Mouse (Mus musculus) lung, postnatal 0 days (tissue): ENCODE measurements around the gene Rapgef2. TPM values are rescaled to one million over a fixed set of nuclear protein-coding genes. Genes with fewer than 3 reads are reported as not detected.

ENCODE experiments used
- ATAC-seq: fragments of 200-750 bp; cut with Nextera tagmentation; 2 replicates; pipeline ENCODE4 v1.8.0; 2017; ENCODE audit warnings: moderate library complexity
- DNase-seq: peaks from one replicate; pipeline ENCODE4 v3.0.0-alpha.2; 2016; ENCODE audit warnings: low spot score
- H3K27ac ChIP-seq: fragments of 300-500 bp; sonication (generic); 2 replicates; pipeline ENCODE4 v1.5.1; 2014; ENCODE audit warnings: antibody characterized with exemption, mild to moderate bottlenecking, low read length, mixed read lengths
- H3K27me3 ChIP-seq: fragments of 300-500 bp; sonication (generic); replicated peaks from 2 replicates; pipeline ENCODE4 v1.6.1; 2014; ENCODE audit warnings: low read length, mixed read lengths; ENCODE audit not compliant: insufficient read depth
- H3K36me3 ChIP-seq: fragments of 300-500 bp; sonication (generic); 2 replicates; pipeline ENCODE4 v1.6.1; 2014; ENCODE audit warnings: low read length, mixed read lengths; ENCODE audit not compliant: insufficient read depth
- H3K4me1 ChIP-seq: fragments of 300-500 bp; sonication (generic); 2 replicates; pipeline ENCODE4 v1.6.1; 2014; ENCODE audit warnings: antibody characterized with exemption, low read depth, low read length, mixed read lengths; ENCODE audit not compliant: insufficient read depth
- H3K4me2 ChIP-seq: fragments of 300-500 bp; sonication (generic); replicated peaks from 2 replicates; pipeline ENCODE4 v1.6.1; 2014; ENCODE audit warnings: low read depth, mild to moderate bottlenecking, low read length, moderate library complexity, mixed read lengths
- H3K4me3 ChIP-seq: fragments of 300-500 bp; sonication (generic); 2 replicates; pipeline ENCODE4 v1.5.1; 2014; ENCODE audit warnings: low read depth, low read length
- H3K9ac ChIP-seq: fragments of 300-500 bp; sonication (generic); replicated peaks from 2 replicates; pipeline ENCODE4 v1.6.1; 2014; ENCODE audit warnings: low read depth, mild to moderate bottlenecking
- H3K9me3 ChIP-seq: fragments of 300-500 bp; sonication (generic); 2 replicates; pipeline ENCODE4 v1.6.1; 2016; ENCODE audit warnings: low read length, mixed read lengths
- CTCF ChIP-seq: IDR thresholded peaks from 2 replicates; pipeline ENCODE4 v1.5.1; 2016; ENCODE audit warnings: antibody characterized with exemption, mild to moderate bottlenecking
- EP300 ChIP-seq: IDR thresholded peaks from 2 replicates; pipeline ENCODE4 v1.6.1; 2016; ENCODE audit warnings: antibody characterized with exemption, mild to moderate bottlenecking, control low read depth
- WGBS: fragments of 180-500 bp; shearing (Covaris S2); extraction: QIAGEN DNeasy Blood & Tissue Kit; methylation state at CpG from one replicate; pipeline ENCODE4 v1.1.7; 2014; 5-methylcytosine and 5-hydroxymethylcytosine counted together
- polyA plus RNA-seq: library from polyadenylated mRNA; unstranded; fragments of >200 nt; fragmentation: Nextera tagmentation; extraction: Ambion mirVana; gene quantifications from 2 replicates; pipeline ENCODE4 v1.2.1, GENCODE M21; 2015

Gene Rapgef2
- polyA plus RNA-seq, 1 experiment from 2014 or later = 5.8 TPM

DNA sequence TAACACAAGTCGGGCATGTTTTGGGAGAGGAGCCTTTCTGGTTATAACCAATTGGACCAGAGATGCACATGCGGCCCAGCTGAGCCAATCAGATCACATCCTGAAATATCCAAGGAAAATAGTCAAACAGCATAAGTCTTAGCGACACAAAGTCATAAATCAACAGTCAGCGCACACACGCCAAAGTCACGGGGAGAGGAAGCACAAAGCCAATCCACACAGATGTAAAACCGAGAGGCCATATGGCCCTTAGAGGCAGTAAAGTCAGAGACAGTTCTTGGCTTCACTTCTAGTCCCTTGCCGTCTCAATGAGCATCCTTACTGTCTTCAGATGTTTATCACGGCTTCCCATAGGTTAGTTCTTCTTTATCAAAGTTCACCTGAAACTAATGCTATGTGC, 91.0 kb downstream of the Rapgef2 start:
- DNase-seq = no peak

DNA sequence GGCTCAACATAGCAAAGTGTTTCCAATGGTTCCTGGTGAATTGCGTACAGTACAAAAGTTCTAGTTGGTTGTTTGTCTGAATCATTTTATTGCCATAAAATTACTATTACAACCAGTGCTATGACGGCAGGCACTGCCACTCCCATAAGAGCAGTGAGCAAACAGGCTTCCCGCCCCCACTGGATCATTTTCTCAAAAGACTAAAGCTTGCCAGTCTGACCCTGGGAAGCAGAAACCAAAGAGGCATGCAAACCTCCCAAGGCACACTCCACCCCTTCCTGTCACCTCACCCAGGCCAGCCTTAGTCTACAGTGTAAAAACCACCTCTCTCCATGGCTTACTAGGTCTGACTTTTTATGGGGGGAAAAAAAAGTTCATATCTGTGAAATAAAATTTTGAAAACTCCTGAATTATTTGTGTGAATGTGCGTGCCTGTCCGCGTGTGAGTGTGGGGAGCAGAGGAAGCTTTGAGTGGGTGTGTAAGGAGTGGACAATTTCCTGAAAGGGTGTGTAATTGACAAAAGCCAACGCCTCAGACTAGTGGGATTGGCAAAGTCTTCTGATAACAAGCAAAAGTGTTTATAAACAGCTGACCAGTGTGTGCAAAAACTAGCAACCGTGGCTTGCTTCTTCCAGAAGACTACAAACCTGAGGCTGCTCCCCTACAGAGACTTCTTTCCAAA, 92.1 kb downstream of the Rapgef2 start:
- no peak overlapping the region for H3K4me3 ChIP-seq
- no peak overlapping the region for H3K9ac ChIP-seq
- WGBS = 56% methylated on average over 8 of the region's 8 CpGs
- DNase-seq (peak; percentile 46), ATAC-seq (peak; percentile 27; the same call in 1 of the 2 replicates)
- no peaks in the 10 kb centered on the region for H3K27me3 ChIP-seq
- TF ChIP-seq CTCF = no peak
- peak; percentile 61; the same call in 1 of the 2 replicates for TF ChIP-seq EP300
- no peak overlapping the region for H3K4me2 ChIP-seq
- 0 out of 2 replicates have a peak overlapping the region, but pooled peaks have one; percentile 4 for H3K27ac ChIP-seq
- H3K9me3 ChIP-seq = no peaks in the 10 kb centered on the region
- H3K4me1 ChIP-seq = peaks cover 11% of the 10 kb centered on the region; the same call in 1 of the 2 replicates
- H3K36me3 ChIP-seq = peaks cover 3% of the 10 kb centered on the region; the same call in 1 of the 2 replicates

More for the DNA sequence above, 91.0 kb downstream of the Rapgef2 start:
- no peaks in the 10 kb centered on the region for H3K27me3 ChIP-seq
- H3K4me1 ChIP-seq = peaks cover 11% of the 10 kb centered on the region; the same call in 1 of the 2 replicates
- no peak for ATAC-seq
- H3K9me3 ChIP-seq = no peaks in the 10 kb centered on the region
- peaks cover 3% of the 10 kb centered on the region; the same call in 1 of the 2 replicates for H3K36me3 ChIP-seq
- 84% methylated on average over 9 of the region's 9 CpGs for WGBS
- H3K4me2 ChIP-seq = no peak overlapping the region
- H3K4me3 ChIP-seq = no peak overlapping the region
- TF ChIP-seq CTCF (no peak), EP300 (no peak)
- no peak overlapping the region for H3K9ac ChIP-seq
- H3K27ac ChIP-seq = no peak overlapping the region

DNA sequence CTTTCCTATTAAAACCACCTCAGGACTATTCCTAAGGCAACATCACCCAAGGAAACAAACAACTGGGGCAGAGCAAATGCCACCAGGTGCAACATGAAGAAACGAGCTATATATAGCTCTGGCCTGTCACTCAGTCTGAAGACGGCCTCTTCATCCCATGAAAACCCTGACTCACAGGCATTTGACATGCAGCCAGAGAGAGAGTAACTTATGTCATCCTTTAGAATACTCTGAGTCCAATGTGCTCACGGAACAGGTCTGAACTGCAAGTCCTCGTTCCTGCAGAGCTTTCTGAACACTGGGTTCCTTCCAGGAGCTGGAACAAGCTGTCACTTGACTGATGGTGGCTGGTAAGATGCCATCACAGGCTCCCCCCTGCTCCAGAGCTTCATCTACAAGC, 93.3 kb downstream of the Rapgef2 start:
- Histone ChIP-seq H3K4me2 (no peak overlapping the region), H3K9ac (no peak overlapping the region)
- WGBS = 25% methylated on average over 4 of the region's 4 CpGs

DNA sequence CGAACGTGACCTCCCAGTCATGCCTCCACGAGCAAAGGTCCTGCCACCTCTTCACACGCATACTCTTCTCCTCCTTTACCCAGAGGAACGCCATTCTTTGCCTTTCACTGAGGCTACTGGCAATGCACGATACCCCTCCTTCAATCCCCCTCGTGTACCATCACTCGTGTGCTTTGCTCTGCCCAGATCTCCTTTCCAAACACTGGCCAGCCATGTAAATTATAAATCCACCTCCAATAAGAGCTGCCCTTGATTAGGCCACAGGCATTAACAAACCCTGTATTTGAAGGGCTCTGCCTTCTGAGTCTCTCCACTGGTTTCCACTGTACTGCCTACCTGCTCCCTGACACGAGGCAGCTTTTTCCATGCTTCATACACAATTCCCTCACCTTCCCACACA, 94.3 kb downstream of the Rapgef2 start:
- Histone ChIP-seq H3K9me3 (no peaks in the 10 kb centered on the region), H3K36me3 (peaks cover 3% of the 10 kb centered on the region; the same call in 1 of the 2 replicates), H3K4me2 (no peak overlapping the region), H3K9ac (no peak overlapping the region), H3K4me3 (no peak overlapping the region), H3K27me3 (no peaks in the 10 kb centered on the region), H3K4me1 (peaks cover 11% of the 10 kb centered on the region; the same call in 1 of the 2 replicates), H3K27ac (no peak overlapping the region)
- TF ChIP-seq CTCF (no peak), EP300 (no peak)
- WGBS = 80% methylated on average over 9 of the region's 9 CpGs
- ATAC-seq = no peak
- DNase-seq = no peak

More for the DNA sequence above, 93.3 kb downstream of the Rapgef2 start:
- Histone ChIP-seq H3K4me1 (peaks cover 11% of the 10 kb centered on the region; the same call in 1 of the 2 replicates), H3K4me3 (no peak overlapping the region), H3K36me3 (peaks cover 3% of the 10 kb centered on the region; the same call in 1 of the 2 replicates), H3K9me3 (no peaks in the 10 kb centered on the region), H3K27me3 (no peaks in the 10 kb centered on the region), H3K27ac (no peak overlapping the region)
- ATAC-seq = peak; percentile 59
- DNase-seq = peak; percentile 66
- no peak for TF ChIP-seq CTCF
- TF ChIP-seq EP300 = peak; percentile 93

DNA sequence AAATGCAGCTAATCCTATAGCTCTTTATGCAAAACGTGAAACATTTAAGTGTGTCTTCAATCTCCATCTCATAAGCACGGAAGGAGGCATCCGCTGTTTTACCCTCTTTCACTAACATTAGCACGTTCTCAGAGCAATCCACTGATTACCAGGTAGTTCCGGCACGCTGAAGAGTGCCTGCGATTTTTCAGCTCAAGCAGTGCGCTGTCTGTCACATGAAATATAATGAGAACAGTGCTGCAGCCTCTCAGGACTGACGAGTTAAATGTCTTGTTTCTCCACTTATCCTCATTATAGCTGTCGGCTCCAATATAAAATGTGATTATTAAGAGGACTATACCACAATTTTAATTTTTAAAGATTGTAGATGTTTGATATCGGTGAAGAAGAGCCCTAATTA, 94.8 kb downstream of the Rapgef2 start:
- DNase-seq (no peak), ATAC-seq (no peak)
- WGBS = 88% methylated on average over 11 of the region's 11 CpGs
- Histone ChIP-seq H3K4me3 (no peak overlapping the region), H3K9ac (no peak overlapping the region), H3K27ac (no peak overlapping the region), H3K4me2 (no peak overlapping the region), H3K27me3 (no peaks in the 10 kb centered on the region), H3K9me3 (no peaks in the 10 kb centered on the region), H3K36me3 (peaks cover 3% of the 10 kb centered on the region; the same call in 1 of the 2 replicates), H3K4me1 (peaks cover 11% of the 10 kb centered on the region; the same call in 1 of the 2 replicates)
- TF ChIP-seq CTCF (no peak), EP300 (no peak)

DNA sequence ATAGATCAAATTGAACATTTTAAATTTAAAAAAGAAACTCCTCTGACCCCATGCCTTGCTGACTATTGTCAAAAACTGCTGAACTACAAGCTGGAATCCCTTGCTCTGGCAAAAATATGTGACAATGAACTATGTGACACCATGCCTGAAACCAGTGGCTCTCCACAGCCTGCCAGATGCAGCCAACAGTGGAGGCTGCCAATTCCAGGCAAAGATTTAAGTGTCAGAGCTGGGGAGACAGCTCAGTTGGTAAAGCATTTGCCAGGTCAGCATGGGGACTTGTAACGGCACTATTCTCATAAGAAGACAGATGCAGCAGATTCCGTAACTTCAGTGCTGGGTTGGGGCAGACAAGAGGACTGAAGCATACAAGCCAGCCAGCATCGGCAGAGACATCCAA, 95.9 kb downstream of the Rapgef2 start:
- Histone ChIP-seq H3K27ac (no peak overlapping the region), H3K4me3 (no peak overlapping the region), H3K27me3 (no peaks in the 10 kb centered on the region), H3K36me3 (peaks cover 2% of the 10 kb centered on the region; the same call in 1 of the 2 replicates), H3K4me1 (peaks cover 11% of the 10 kb centered on the region; the same call in 1 of the 2 replicates), H3K4me2 (no peak overlapping the region), H3K9me3 (no peaks in the 10 kb centered on the region), H3K9ac (no peak overlapping the region)
- TF ChIP-seq EP300 (no peak), CTCF (no peak)
- DNase-seq (no peak), ATAC-seq (no peak)
- WGBS = 72% methylated on average over 3 of the region's 3 CpGs
